Mouse (Mus musculus): Measurements from ENCODE around the gene Nxn.

Gene Nxn

DNA sequence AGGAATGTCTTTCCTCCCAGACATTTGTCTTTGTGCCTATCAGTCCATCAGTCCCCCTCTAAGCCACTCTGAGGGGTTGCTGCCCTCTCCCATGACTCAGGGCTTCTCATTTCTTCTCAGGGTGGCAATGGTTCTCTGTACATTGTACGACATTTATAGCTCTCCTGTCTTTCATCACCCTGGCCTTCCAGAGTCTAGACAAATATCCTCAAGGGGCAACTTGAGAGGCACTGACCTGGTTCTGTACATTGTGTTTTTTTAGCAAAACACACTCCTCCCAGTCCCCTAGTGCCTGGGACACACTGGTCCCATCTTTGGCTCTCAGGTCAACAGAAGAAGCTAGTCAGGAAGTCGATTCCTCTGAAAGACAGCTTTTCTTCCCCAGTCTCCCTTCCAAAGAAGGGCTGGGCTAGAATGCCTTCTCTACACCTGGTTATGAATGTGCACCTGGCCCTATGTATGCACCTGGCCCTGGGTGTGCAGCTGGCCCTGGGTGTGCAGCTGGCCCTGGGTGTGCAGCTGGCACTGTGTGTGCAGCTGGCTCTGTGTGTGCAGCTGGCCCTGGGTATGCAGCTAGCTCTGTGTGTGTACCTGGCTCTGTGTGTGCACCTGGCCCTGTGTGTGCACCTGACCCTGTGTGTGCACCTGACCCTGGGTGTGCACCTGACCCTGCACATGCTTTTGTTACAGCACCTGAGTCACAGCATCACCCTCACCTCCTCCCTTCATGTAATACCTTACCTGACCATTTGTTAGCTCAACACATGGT, 70.2 kb downstream of the Nxn start:
- DNase-seq (ENCODE audit: low spot score) = no peak

DNA sequence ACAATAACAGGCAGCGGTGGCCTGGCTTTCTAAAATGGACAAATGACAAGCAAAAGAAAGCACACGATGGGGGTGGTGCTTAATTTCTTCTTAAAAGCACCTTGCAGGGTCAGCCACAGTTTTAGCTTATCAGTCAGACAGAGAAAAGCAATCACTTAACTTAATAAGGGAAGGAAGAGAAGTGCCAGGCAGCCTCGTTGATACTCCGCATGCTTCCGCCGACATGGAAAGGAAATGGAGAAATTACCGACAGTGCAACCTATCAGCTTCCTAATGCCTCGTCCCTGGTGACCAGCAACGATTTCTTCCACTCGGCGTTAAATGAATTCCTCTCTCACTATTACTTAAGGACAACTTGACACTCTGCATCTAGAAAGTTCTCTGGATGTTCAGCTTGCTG, 70.9 kb downstream of the Nxn start:
- DNase-seq (ENCODE audit: low spot score) = no peak

DNA sequence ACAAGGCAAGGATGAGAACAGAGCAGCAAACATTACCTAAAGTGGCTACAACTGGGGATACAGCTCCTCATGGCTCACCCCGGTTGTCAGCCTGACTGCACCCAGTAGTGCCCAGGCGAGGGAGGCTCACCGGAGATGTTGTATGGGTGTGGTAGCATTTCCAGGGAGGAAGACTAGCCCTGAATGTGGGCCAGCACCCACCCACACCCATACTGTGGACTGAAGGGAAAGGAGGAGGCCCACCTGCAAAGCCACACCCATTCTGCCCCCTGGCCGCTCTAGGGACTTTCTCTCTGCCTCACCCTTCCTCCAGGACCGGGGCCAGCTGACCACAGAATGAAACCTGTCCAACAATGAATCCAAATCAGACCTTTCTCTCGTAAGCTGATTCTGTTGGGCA, 72.3 kb downstream of the Nxn start:
- no peak for DNase-seq (ENCODE audit: low spot score)

DNA sequence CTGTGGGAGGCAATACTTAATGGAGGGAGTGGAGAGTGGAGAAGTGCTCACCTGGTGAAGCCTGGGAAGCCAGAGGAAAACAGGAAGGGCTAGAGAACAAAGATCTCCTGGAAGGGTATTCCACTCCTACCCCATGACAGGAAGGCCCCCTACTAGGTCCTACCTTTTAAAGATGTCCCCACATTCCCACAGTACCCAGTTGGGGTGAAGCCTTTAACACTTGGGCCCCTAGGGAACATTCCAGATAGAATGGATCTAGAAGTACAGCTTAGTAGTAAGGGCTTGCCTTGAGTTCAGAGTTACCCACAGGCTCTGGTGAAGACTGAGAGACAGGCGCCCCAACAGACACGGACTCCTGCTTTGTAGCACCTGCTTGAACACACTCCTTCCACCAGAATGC, 72.9 kb downstream of the Nxn start:
- DNase-seq (ENCODE audit: low spot score) = no peak

DNA sequence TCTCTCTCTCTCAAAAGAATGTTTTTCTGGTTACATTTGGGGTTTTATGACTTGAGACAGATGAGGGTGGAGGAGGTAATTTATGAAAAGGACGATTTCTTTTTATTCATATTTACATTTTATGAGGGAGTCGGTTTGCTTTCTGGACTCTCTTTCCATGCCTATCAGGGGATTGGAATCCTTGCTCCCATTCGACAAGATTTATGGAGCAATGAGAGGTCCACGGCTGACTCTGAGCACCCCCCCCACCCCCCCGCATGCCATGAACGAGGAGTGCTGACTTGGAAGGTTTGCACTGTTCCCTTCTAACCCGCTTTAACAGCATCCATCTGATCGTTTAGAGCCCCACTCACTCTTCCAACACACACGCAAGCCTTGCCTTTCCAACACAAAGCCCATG, 74.1 kb downstream of the Nxn start:
- DNase-seq (ENCODE audit: low spot score) = no peak

DNA sequence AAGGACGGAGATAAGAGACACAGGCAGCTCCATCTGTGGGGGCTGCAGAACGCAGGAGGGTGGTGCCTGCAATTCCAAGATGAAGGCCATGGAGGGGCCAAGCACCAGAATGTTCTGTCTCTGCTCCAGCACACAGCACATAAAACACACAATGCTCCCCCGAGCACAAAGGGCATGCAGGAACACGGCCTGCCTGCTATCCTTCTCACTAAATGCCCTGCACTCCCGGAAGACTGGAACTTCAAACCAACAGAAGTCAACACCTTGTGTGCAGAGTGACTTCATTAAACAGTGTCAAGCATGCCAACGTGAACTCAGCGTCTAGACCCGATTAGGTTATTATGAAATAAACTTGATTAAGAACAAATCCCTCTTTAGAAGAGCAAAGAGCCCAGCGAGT, 74.7 kb downstream of the Nxn start:
- no peak for DNase-seq (ENCODE audit: low spot score)

DNA sequence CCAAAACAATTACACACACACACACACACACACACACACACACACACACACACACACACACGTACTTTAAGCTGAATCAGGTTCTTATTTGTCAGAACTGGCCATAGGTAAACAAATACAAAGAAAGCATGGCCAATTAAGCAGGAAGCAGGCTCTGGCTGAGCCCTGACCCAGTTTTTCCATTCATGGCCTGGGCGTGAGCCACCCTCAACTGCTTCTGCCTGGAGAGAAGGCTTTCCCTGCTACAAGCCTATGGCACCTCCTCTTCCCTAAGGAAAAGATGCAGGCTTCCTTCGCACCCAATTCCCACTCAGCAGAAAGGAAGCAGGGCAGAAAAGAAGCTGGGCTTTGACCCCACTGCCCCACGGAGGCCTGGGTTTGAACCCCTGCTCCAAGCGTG, 76.0 kb downstream of the Nxn start:
- no peak for DNase-seq (ENCODE audit: low spot score)

DNA sequence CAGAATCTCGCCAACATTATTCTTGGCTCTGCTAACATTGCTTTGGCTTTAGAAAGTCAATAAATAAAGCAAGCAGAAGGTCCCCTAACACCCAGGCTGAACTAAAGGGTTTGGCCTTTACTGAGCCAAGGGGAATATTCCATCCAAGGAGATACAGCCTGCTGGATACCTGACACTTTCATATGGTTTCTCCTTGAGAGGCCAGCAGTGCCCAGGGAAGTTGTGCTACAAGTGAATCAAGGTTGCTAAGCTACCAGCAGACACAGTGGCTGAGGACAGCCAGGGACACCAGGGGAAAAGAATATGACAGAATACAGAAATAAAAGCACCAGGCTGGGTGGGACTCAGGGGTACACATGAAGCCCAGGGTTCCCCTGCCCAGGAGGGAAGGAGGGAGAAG, 76.9 kb downstream of the Nxn start:
- no peak for DNase-seq (ENCODE audit: low spot score)

DNA sequence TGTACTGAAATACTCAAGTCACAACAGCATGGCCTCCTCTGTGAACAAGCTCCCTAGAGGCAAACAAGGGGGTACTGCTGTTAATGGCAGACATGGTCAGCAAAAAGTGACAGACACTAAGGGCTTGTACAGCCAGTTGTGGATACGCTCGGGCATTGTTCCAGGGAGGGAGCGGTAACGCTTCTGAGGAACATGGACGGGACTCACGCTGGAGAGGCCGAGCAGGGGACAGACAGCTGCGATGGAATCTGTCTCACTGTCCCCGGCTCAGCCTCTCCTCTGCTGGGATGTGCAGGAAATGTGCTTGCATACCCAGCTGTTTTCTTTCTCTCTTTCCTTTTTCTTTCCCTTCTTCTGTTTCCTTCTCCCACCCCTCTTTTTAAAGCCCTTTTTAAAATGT, 78.5 kb downstream of the Nxn start:
- DNase-seq (ENCODE audit: low spot score) = no peak

DNA sequence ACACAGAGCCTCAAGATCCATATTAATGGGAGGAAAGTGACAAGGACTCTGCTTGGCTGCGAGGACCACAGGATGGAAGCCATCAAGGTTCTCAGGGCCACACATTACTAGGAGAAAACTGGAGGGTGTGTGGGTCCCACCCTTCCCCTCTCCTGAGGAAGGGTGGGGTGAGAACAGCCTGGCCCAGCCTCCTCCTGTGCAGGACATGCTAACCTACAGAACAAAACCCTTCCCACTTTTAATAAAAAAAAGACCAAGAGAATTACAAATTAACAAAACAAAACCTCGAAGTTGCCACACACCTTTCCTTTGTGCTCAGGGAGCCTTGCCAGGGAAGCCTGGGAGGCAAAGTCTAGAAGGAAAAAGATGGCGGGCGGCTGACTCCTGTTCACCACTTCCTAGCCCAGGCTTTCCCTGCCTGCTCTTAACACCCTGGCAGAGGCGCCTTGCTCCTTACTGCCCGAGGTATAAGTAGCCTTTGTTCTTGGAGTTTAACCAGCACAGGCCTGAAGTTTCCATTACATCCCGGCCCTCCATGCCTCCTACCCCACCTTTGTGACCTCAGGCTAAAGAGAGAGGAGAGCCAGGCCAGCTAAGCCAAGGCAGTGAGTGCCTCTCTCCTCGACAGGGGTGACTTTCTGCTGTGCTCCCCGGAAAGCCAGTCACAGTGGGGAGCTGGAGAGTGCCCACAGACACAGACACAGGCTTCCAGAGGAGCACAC, 79.1 kb downstream of the Nxn start:
- DNase-seq (ENCODE audit: low spot score) = no peak

DNA sequence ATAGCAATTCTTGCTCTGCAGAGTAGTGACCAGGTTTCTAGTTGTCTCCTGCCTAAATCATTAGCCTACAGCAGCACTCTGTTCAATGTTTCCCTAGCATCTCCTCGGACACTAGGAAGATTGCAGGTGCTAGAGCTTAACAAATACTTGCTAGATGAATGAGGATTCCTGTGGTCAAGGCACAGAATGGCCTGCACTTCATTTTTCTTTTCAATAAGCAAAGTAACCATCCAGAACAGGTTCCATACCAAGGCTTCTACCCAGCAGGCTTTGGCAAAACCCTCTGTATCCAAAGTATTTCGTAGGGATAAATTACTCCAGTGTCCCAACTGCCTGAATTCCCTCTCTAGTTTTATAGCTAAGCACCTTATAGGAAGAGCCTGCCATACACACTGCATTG, 81.0 kb downstream of the Nxn start:
- DNase-seq (ENCODE audit: low spot score) = no peak

DNA sequence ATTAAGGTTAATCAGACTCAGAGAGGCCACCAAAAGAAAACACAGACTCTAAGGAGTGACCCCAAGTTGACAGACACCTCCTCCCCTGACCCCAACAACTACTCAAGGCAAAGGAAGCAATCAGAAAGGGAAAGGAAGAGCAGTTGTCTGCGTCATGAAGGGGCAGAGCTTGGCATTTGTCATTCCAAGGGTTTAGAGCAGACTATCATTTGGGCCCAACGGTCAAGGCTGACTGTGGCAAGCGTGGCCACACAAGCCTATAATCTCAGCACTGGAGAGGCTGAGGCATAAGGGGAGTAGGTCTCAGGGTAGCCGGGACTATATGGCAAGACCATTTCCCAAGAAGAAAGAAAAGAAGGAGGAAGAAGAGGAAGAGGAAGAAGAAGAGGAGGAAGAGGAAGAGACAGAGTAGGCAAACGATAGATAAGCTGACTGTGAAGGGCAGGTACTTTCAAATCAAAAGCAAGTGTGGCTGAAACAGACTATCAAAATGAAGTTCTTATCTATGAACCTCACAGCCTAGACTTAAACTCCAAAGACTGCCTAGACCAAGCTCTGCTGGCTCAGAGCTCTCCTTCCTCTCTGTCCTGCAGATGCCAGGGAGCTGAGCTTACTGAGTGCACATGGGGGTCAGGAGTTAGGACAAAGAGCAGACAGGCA, 83.0 kb downstream of the Nxn start:
- DNase-seq (ENCODE audit: low spot score) = no peak

DNA sequence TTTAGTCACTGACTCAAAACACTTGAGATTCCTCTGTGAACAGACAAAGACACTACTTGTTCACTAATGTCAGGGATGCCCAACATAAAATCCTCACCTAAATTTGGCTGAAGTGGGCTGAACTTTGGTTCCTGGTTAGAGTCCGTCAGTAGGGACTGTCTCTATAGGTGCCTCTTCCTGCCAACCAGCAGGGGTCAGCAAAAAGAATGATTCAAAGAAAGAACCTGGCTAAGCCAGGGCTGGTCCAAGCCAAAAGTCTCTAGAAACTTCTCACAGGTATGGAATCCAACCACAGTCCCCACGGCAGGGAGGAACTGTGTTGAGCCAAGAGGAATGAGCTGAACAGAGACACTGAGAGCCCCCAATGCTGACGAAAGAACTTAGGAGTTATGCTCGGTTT, 84.2 kb downstream of the Nxn start:
- no peak for DNase-seq (ENCODE audit: low spot score)

DNA sequence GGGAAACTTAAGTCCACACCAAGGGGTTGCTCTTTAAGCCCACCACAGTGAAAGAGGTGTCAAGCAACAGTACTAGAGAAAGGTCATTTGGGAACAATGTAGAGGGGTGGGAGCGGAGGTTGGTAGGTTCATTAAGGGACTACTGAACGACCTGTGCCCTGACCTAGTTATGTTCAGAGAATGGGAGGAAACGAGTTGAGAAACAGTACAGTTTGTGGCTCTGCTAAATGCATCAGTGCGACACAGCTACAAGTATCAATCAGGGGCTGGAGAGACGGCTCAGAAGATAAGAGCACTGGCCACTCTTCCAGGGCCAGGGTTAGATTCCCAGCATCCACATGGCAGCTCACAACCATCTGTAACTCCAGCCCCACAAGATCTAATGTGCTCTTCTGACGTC, 84.8 kb downstream of the Nxn start:
- no peak for DNase-seq (ENCODE audit: low spot score)

DNA sequence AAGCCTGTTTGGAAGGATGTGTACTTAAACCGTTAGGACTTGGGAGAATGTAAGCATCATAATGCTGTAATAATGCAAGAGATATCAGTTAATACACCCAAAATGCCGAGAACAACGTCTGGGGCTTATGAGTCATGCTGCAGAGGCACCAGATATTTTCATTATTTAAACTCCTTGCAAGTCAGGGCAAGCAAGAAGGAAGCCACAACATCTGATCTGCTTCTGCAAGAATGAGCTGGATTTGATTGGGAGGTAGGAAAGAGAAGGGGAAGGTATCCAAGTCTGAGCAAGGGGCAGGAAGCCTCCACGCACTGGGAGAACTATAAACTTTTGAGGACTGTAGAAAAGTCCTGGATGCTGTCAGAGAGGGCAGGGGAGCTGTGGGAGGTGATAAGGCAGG, 86.1 kb downstream of the Nxn start:
- no peak for DNase-seq (ENCODE audit: low spot score)

DNA sequence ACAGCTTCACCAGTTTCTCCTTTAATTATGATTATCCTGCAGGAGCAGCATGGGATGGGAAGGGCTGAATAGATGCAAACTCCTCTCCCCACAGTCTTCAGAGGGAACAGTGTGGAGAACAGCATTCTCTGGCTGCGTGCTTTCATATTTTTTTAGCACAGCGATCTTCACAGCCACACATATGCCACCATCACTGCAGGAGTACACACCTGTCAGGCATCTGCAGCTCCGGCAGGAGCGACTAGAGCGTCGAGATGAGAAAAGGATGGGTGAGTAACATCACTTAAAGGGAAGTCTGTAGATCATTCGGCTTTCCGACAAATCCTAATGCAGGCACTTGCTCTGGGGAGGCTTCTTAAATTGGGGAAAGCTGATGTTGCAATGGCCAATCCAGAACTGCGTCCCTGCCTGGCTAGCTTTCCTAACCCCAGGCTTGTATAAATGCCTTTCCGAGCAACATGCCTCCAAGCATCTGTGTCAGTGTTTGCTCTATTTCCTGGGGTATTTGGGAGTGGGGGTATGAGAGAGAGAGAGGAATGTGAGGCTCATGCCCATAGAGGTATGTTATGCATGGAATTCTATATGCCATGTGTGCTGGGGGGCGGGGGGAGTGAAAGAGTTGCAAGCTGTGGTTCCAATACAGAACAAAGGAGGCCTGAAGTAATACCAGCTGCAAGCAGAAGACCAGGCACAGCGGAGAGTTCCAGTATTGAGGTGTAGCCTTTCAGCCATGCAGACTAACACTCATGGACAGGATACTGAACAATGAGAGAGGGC, 87.5 kb downstream of the Nxn start:
- no peak for DNase-seq (ENCODE audit: low spot score)

DNA sequence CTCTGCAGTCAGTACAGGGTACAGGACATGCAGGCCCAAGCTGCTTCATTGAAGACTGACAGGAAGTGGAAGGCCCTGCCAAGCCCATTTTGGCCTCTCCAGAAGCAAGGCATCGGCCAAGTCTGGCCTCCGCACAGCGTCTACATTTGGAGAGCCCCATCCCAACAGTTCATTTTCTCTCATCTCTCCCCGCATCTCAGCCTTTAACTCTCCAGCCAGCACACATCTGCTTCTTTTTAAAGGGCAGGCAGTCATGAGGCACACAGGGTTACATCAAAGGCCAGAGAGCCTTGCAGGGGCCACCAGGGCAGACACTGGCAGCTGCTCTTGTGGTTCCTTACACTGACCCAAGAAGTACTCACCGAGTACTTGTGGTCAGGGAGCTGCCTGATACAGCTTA, 89.1 kb downstream of the Nxn start:
- no peak for DNase-seq (ENCODE audit: low spot score)

DNA sequence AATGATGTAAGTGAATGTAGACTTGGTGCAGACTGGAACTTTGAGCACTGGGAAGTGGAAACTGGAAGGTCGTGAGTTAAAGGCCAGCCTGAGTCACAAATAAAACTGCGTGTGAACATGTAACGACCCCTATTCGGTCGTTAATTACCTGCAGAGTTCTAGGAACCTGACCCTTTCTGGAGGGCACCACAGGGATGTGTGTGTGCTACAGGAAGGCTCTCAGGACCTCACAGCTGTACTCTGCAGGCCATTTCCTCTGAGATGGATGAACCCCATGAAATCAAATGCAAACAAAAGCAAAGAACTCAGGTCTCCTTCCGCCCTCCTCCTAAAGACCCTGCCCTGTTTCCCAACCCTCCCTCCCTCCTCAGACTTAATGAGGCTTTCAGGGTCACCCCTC, 89.9 kb downstream of the Nxn start:
- no peak for DNase-seq (ENCODE audit: low spot score)

DNA sequence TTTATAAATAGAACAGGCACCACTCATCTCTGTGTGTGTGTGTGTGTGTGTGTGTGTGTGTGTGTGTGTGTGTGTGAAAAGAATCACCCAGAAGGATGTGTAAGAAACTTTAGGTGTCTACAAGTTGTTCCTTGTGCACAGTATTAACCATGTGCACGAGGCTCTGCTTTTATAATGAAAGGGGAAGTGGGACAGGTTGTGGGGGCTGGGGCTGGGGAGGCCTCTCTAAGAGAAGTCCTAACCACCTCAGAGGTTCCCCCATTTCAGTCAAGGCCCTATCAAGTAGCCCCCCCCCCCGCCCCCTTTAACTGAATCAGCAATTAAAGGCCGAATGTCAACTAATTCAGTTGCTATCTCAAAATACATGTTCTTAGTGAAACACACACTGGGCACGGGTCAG, 92.2 kb downstream of the Nxn start:
- DNase-seq (ENCODE audit: low spot score) = no peak

DNA sequence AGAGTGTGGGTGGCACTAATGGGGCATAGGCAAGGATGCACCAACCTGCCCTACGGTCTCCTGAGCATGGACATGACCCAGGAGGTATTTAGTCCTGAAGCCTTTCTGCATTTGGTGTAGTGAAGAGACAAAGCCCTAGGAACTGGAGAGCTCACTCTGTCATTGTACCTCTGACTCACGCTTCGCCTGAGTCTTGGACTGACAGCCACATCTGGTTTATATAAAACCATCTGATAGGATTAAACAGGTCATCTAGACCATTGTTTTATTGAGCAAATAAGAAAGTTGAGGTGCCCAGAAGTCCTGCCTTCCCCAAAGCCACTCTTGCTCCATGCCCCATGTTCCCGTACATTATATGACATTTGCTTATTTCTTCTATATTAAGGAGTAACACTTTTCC, 93.4 kb downstream of the Nxn start:
- no peak for DNase-seq (ENCODE audit: low spot score)

DNA sequence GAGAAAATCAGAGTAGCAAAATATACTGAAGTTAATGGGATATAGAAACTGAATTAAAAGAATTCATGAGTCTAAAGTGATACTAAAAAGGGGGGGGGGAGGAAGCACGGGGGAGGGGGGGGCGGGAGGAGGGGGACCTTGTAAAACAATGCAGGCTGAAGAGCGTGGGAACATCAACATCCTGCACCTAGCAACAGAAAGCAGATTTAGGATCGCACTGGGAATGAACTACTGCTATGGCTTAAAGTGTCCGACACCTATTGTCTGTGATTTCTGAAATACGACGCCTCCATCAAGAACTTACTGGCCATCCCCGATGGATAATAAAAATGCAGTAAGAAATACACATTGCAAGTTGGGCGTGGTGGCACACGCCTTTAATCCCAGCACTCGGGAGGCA, 95.6 kb downstream of the Nxn start:
- no peak for DNase-seq (ENCODE audit: low spot score)

DNA sequence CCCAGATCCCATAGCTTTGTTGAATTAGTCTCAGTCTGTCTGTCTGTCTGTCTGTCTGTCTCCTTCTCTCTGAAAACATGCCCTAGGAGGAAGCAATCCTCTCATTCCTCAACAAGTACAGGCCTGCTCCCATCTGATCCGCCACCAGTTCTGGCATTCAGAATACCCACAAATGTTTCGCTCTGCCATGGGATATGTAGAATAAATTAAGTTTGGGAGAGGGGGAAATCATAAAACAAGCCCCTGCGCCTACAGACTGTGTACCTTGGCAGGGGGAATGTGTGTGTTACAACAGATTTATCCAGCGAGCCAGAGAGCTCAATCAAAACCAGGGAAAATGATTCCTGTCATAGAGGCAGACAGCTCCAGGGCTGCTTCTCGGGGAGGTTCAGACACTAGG, 98.1 kb downstream of the Nxn start:
- no peak for DNase-seq (ENCODE audit: low spot score)
